Mouse (Mus musculus): Measurements from ENCODE around the gene Higd1c. TPM values are rescaled to one million over a fixed set of nuclear protein-coding genes. Genes with fewer than 3 reads are reported as not detected.
"Not testable (repeated sequence)": the region's sequence is repeated elsewhere in the genome, so short reads cannot be mapped to it uniquely, and the experiment has no call there.

The Higd1c gene
- polyA plus RNA-seq, 1 experiment from 2014 or later, result not detected

- H3K27me3 ChIP-seq (replicated peaks; ENCODE audit: control insufficient read depth, insufficient read depth, low read length), result no peaks in the 10 kb centered on the region
- H3K4me2 ChIP-seq (ENCODE audit: low read length), result no peak overlapping the region
- 75% methylated on average over 6 of the region's 6 CpGs for WGBS
- ATAC-seq (no peak), DNase-seq (ENCODE audit: low spot score) (no peak)
- H3K4me1 ChIP-seq (ENCODE audit: control insufficient read depth, insufficient read depth, low read length), result no peaks in the 10 kb centered on the region
- no peaks in the 10 kb centered on the region for H3K36me3 ChIP-seq (ENCODE audit: control insufficient read depth, insufficient read depth, low read length)
- no peak overlapping the region for H3K4me3 ChIP-seq (ENCODE audit: low read depth, low read length)
- H3K9me3 ChIP-seq (replicated peaks; ENCODE audit: control insufficient read depth, low read length), result no peaks in the 10 kb centered on the region
- H3K9ac ChIP-seq (ENCODE audit: low read length), result no peak overlapping the region
- no peak overlapping the region for H3K27ac ChIP-seq (ENCODE audit: low read depth, low read length)
Observed at GRCm38 (mm10) chr15:100351501-100352060, 12.8 kb upstream of the Higd1c start.

GRCm38 (mm10) chr15:100352711-100353250, 11.6 kb upstream of the Higd1c start, which contains the start of the genes Methig1 and Mettl7a2:
TSS of gene Methig1 (plus strand) at chr15:100353149.
TSS of gene Mettl7a2 (plus strand) at chr15:100353200.
- no peak within 1 kb of the TSS for H3K4me3 ChIP-seq (ENCODE audit: low read depth, low read length)
- no peak within 1 kb of the TSS for H3K27ac ChIP-seq (ENCODE audit: low read depth, low read length)
- DNase-seq (ENCODE audit: low spot score), result no peak
- no peaks in the 10 kb centered on the region for H3K9me3 ChIP-seq (replicated peaks; ENCODE audit: control insufficient read depth, low read length)
- no peak within 1 kb of the TSS for H3K9ac ChIP-seq (ENCODE audit: low read length)
- H3K4me1 ChIP-seq (ENCODE audit: control insufficient read depth, insufficient read depth, low read length), result no peaks in the 10 kb centered on the region
- H3K27me3 ChIP-seq (replicated peaks; ENCODE audit: control insufficient read depth, insufficient read depth, low read length), result no peaks in the 10 kb centered on the region
- no peak within 1 kb of the TSS for H3K4me2 ChIP-seq (ENCODE audit: low read length)
- 88% methylated on average over 10 of the region's 10 CpGs for WGBS
- no peak for ATAC-seq
- H3K36me3 ChIP-seq (ENCODE audit: control insufficient read depth, insufficient read depth, low read length), result no peaks in the 10 kb centered on the region

DNA sequence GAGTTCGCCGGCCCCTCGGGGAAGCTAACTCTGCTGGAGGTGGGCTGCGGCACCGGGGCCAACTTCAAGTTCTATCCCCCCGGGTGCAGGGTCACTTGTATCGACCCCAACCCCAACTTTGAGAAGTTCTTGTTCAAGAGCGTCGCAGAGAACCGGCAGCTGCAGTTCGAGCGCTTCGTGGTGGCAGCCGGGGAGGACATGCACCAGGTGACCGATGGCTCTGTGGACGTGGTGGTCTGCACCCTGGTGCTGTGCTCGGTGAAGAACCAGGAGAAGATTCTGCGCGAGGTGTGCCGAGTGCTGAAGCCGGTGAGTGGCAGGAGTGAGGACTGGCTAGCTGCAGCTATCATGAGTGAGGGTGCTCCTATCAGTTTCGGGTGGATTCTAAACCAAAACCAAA, 10.9 kb upstream of the Higd1c start:
- not testable (repeated sequence) for H3K4me3 ChIP-seq (ENCODE audit: low read depth, low read length); H3K27ac ChIP-seq (ENCODE audit: low read depth, low read length); ATAC-seq; H3K9me3 ChIP-seq (replicated peaks; ENCODE audit: control insufficient read depth, low read length); H3K27me3 ChIP-seq (replicated peaks; ENCODE audit: control insufficient read depth, insufficient read depth, low read length); DNase-seq (ENCODE audit: low spot score); H3K36me3 ChIP-seq (ENCODE audit: control insufficient read depth, insufficient read depth, low read length); H3K4me1 ChIP-seq (ENCODE audit: control insufficient read depth, insufficient read depth, low read length); H3K4me2 ChIP-seq (ENCODE audit: low read length); H3K9ac ChIP-seq (ENCODE audit: low read length)
- WGBS, result 95% methylated on average over 13 of the region's 22 CpGs

DNA sequence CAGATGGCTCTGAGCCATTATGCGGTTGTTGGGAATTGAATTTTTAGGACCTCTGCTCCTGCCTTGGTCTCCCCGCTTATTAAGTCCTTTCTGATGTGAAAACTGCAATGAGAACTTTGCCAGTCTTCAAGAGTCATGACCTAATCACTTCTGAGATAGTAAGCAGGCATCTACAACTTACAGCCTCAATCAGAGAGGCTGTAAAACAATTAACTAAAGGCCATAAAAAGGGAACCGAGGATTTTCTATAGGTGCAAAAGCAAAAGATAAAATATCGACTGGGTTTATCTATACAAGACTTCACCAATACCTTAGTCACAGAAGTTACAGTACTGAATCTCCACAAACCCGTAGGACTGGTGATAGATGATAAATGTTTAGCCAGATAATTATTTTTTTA, 8.5 kb upstream of the Higd1c start:
- no peaks in the 10 kb centered on the region for H3K27me3 ChIP-seq (replicated peaks; ENCODE audit: control insufficient read depth, insufficient read depth, low read length)
- 93% methylated on average over 5 of the region's 5 CpGs for WGBS
- H3K4me2 ChIP-seq (ENCODE audit: low read length), result no peak overlapping the region
- H3K9ac ChIP-seq (ENCODE audit: low read length), result no peak overlapping the region
- no peaks in the 10 kb centered on the region for H3K36me3 ChIP-seq (ENCODE audit: control insufficient read depth, insufficient read depth, low read length)
- H3K4me3 ChIP-seq (ENCODE audit: low read depth, low read length), result no peak overlapping the region
- ATAC-seq (no peak), DNase-seq (ENCODE audit: low spot score) (no peak)
- no peak overlapping the region for H3K27ac ChIP-seq (ENCODE audit: low read depth, low read length)
- no peaks in the 10 kb centered on the region for H3K4me1 ChIP-seq (ENCODE audit: control insufficient read depth, insufficient read depth, low read length)
- H3K9me3 ChIP-seq (replicated peaks; ENCODE audit: control insufficient read depth, low read length), result no peaks in the 10 kb centered on the region

- DNase-seq (ENCODE audit: low spot score); H3K4me3 ChIP-seq (ENCODE audit: low read depth, low read length); H3K27ac ChIP-seq (ENCODE audit: low read depth, low read length); ATAC-seq; H3K27me3 ChIP-seq (replicated peaks; ENCODE audit: control insufficient read depth, insufficient read depth, low read length); H3K36me3 ChIP-seq (ENCODE audit: control insufficient read depth, insufficient read depth, low read length); H3K4me1 ChIP-seq (ENCODE audit: control insufficient read depth, insufficient read depth, low read length); H3K4me2 ChIP-seq (ENCODE audit: low read length); H3K9ac ChIP-seq (ENCODE audit: low read length); H3K9me3 ChIP-seq (replicated peaks; ENCODE audit: control insufficient read depth, low read length): not testable (repeated sequence)
- WGBS, result 64% methylated on average over 7 of the region's 9 CpGs
Observed at GRCm38 (mm10) chr15:100365967-100366366, 1.6 kb downstream of the Higd1c start.

GRCm38 (mm10) chr15:100367119-100367518, 2.8 kb downstream of the Higd1c start:
- Histone ChIP-seq H3K9me3 (replicated peaks; ENCODE audit: control insufficient read depth, low read length) (no peaks in the 10 kb centered on the region), H3K4me1 (ENCODE audit: control insufficient read depth, insufficient read depth, low read length) (no peaks in the 10 kb centered on the region), H3K27me3 (replicated peaks; ENCODE audit: control insufficient read depth, insufficient read depth, low read length) (no peaks in the 10 kb centered on the region), H3K4me3 (ENCODE audit: low read depth, low read length) (no peak overlapping the region), H3K9ac (ENCODE audit: low read length) (no peak overlapping the region), H3K27ac (ENCODE audit: low read depth, low read length) (no peak overlapping the region), H3K36me3 (ENCODE audit: control insufficient read depth, insufficient read depth, low read length) (no peaks in the 10 kb centered on the region), H3K4me2 (ENCODE audit: low read length) (no peak overlapping the region)
- ATAC-seq (no peak), DNase-seq (ENCODE audit: low spot score) (no peak)
- WGBS, result 84% methylated on average over 7 of the region's 7 CpGs

GRCm38 (mm10) chr15:100375066-100375465, 10.7 kb downstream of the Higd1c start:
- no peak overlapping the region for H3K4me3 ChIP-seq (ENCODE audit: low read depth, low read length)
- no peaks in the 10 kb centered on the region for H3K36me3 ChIP-seq (ENCODE audit: control insufficient read depth, insufficient read depth, low read length)
- no peak overlapping the region for H3K4me2 ChIP-seq (ENCODE audit: low read length)
- WGBS, result 38% methylated on average over 5 of the region's 5 CpGs
- ATAC-seq, result 0 out of 2 replicates have a peak, but pooled peaks have one; percentile 29
- H3K4me1 ChIP-seq (ENCODE audit: control insufficient read depth, insufficient read depth, low read length), result no peaks in the 10 kb centered on the region
- H3K27me3 ChIP-seq (replicated peaks; ENCODE audit: control insufficient read depth, insufficient read depth, low read length), result no peaks in the 10 kb centered on the region
- no peaks in the 10 kb centered on the region for H3K9me3 ChIP-seq (replicated peaks; ENCODE audit: control insufficient read depth, low read length)
- no peak overlapping the region for H3K9ac ChIP-seq (ENCODE audit: low read length)
- peak; percentile 84 for DNase-seq (ENCODE audit: low spot score)
- no peak overlapping the region for H3K27ac ChIP-seq (ENCODE audit: low read depth, low read length)

DNA sequence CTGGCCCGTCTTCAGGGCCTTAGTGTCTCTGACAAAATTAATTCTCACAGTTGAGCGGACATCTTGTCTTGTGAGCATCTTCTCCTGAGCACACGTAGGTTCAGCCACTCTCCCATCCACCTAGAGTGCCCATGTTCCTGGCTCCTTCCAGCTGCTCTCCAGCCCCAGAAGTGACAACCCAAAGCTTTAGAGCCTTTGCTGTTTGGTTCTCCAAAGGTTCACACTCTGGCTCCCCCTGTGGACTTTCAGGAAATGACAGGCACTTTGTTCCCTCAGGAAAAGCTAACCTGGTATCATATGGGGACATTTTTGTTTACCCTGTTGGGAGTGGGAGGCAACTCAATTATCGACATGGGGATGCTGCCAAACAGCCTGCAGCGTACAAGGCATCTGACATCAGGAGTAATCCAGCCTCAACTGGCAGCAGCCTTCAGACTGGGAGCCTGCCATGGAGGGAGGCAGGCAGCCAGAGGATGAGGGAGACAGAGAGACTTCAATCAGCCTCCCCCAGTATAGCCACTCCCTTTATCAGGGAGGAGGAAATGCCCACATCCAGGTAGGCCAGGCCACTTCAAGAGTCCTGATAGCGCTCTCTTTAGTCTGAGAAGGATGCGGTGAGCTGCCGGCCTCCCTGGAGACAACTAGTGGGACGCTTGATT, 13.6 kb downstream of the Higd1c start:
- not testable (repeated sequence) for H3K36me3 ChIP-seq (ENCODE audit: control insufficient read depth, insufficient read depth, low read length); H3K4me2 ChIP-seq (ENCODE audit: low read length); H3K4me1 ChIP-seq (ENCODE audit: control insufficient read depth, insufficient read depth, low read length); H3K4me3 ChIP-seq (ENCODE audit: low read depth, low read length); H3K27ac ChIP-seq (ENCODE audit: low read depth, low read length); DNase-seq (ENCODE audit: low spot score); H3K27me3 ChIP-seq (replicated peaks; ENCODE audit: control insufficient read depth, insufficient read depth, low read length); H3K9me3 ChIP-seq (replicated peaks; ENCODE audit: control insufficient read depth, low read length); H3K9ac ChIP-seq (ENCODE audit: low read length)
- 23% methylated on average over 3 of the region's 9 CpGs for WGBS
- ATAC-seq, result peak; percentile 61

GRCm38 (mm10) chr15:100379658-100380057, 15.3 kb downstream of the Higd1c start:
- DNase-seq (ENCODE audit: low spot score) (no peak), ATAC-seq (no peak)
- WGBS, result 88% methylated on average over 8 of the region's 8 CpGs
- Histone ChIP-seq H3K27ac (ENCODE audit: low read depth, low read length) (no peak overlapping the region), H3K9me3 (replicated peaks; ENCODE audit: control insufficient read depth, low read length) (no peaks in the 10 kb centered on the region), H3K9ac (ENCODE audit: low read length) (no peak overlapping the region), H3K36me3 (ENCODE audit: control insufficient read depth, insufficient read depth, low read length) (no peaks in the 10 kb centered on the region), H3K4me2 (ENCODE audit: low read length) (no peak overlapping the region), H3K4me1 (ENCODE audit: control insufficient read depth, insufficient read depth, low read length) (no peaks in the 10 kb centered on the region), H3K27me3 (replicated peaks; ENCODE audit: control insufficient read depth, insufficient read depth, low read length) (no peaks in the 10 kb centered on the region), H3K4me3 (ENCODE audit: low read depth, low read length) (no peak overlapping the region)
